Mouse (Mus musculus): ENCODE measurements around the gene Hmga2. TPM values are rescaled to one million over a fixed set of nuclear protein-coding genes. Genes with fewer than 3 reads are reported as not detected.

Hmga2 gene
- polyA plus RNA-seq, 1 experiment from 2014 or later: 12.4 TPM

DNA sequence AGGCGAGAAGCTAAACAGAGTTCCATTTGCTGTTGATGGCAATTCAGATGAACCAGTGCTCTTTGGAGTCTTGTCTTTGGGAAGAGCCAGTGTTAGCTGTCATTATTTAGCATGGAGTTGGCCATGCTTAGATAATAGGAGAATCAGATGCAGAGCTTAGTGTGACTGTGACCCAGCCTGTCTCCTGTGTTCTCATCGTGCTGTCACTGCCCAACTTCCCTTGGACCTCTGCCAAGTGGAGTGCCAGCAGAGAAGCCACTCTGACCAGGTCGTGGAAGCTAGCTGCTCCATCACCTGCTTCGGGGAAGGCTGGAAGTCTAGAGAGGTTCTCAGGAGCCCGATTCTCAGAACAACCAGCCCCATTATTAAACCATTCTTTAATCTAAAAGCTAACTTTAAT lies 73.3 kb downstream of the Hmga2 start:
- Histone ChIP-seq H3K4me1 (peaks cover 52% of the 10 kb centered on the region), H3K27ac (replicated peaks) (no peak overlapping the region), H3K4me3 (no peak overlapping the region), H3K27me3 (no peaks in the 10 kb centered on the region), H3K9me3 (no peaks in the 10 kb centered on the region), H3K9ac (replicated peaks) (no peak overlapping the region), H3K4me2 (replicated peaks) (no peak overlapping the region), H3K36me3 (no peaks in the 10 kb centered on the region)
- no peak for ATAC-seq (ENCODE audit: low FRiP score, low read depth)
- WGBS: 79% methylated on average over 5 of the region's 5 CpGs

DNA sequence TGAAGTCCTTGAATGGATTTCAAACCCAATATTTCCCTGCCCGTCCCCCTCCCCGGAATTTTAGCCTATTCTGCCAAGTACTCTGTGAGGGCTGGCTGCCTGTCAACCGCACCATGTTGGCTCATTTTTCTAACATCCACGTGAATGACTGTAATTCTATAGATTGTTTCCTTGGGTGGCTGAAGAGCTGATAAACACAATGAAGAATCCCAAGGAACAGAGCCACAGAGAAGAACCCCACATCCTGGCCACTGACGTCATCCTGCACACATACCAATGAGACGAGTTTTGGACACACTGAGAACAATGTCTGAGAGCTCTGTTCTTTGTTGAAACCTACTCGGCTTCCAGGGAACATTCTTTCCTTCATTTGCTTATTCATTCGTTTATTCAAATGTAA lies 74.5 kb downstream of the Hmga2 start:
- Histone ChIP-seq H3K4me1 (peaks cover 40% of the 10 kb centered on the region), H3K4me2 (replicated peaks) (no peak overlapping the region)
- ATAC-seq (ENCODE audit: low FRiP score, low read depth): no peak

GRCm38 (mm10) chr10:120399846-120400510 lies 76.3 kb downstream of the Hmga2 start:
- H3K4me1 ChIP-seq: peaks cover 31% of the 10 kb centered on the region; the same call in 1 of the 2 replicates
- ATAC-seq (ENCODE audit: low FRiP score, low read depth): no peak
- H3K4me2 ChIP-seq (replicated peaks): no peak overlapping the region
- H3K27me3 ChIP-seq: no peaks in the 10 kb centered on the region
- no peak overlapping the region for H3K9ac ChIP-seq (replicated peaks)
- H3K9me3 ChIP-seq: no peaks in the 10 kb centered on the region
- H3K4me3 ChIP-seq: no peak overlapping the region
- 79% methylated on average over 9 of the region's 9 CpGs for WGBS
- no peak overlapping the region for H3K27ac ChIP-seq (replicated peaks)
- no peaks in the 10 kb centered on the region for H3K36me3 ChIP-seq

More for the DNA sequence above, 74.5 kb downstream of the Hmga2 start:
- WGBS: 63% methylated on average over 8 of the region's 8 CpGs
- H3K4me3 ChIP-seq: no peak overlapping the region
- H3K27ac ChIP-seq (replicated peaks): no peak overlapping the region
- no peaks in the 10 kb centered on the region for H3K9me3 ChIP-seq
- H3K27me3 ChIP-seq: no peaks in the 10 kb centered on the region
- no peak overlapping the region for H3K9ac ChIP-seq (replicated peaks)
- no peaks in the 10 kb centered on the region for H3K36me3 ChIP-seq

DNA sequence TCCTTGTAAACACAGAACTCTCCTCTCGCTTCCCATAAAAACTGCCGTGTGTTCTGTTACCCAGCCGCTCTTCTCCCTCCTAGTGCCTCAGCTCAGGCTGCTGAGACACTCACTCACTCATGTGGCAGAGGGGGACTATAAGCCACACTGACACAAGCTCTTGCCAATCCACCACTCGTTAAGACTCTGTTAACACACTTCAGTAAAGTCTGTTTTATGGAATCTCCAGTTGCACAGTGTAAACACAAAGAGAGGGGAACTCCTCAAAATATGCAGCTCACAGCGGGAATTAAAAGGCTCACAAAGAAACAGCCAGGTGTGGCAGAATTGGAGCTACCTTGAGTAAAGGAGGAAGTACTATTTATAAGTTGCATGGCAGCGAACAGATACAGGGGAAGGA lies 77.5 kb downstream of the Hmga2 start:
- Histone ChIP-seq H3K4me1 (peaks cover 31% of the 10 kb centered on the region; the same call in 1 of the 2 replicates), H3K36me3 (no peaks in the 10 kb centered on the region), H3K9me3 (no peaks in the 10 kb centered on the region), H3K27me3 (no peaks in the 10 kb centered on the region), H3K27ac (replicated peaks) (no peak overlapping the region), H3K9ac (replicated peaks) (no peak overlapping the region), H3K4me3 (no peak overlapping the region), H3K4me2 (replicated peaks) (no peak overlapping the region)
- no peak for ATAC-seq (ENCODE audit: low FRiP score, low read depth)
- 73% methylated on average over 6 of the region's 6 CpGs for WGBS

DNA sequence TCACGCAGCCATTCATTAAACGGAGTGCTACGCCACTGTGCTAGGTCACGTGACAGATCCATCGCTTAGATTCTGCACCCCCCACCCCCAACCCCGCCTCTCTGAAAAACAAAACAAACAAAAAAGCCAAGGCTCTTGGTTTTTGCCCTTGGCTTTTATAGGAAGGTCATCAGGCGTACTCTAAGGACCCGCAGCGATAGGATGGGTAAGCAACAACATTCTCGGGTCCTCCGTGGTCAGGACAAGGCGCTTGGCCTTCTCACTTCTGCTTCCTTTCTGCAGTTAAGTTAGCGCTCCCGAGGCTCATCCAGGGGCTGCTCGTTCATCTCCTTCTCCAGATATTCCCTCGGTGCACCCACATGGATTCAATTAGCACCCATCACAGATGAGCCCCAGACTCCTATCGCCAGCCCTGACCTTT lies 79.0 kb downstream of the Hmga2 start:
- 84% methylated on average over 17 of the region's 17 CpGs for WGBS
- Histone ChIP-seq H3K36me3 (no peaks in the 10 kb centered on the region), H3K9ac (replicated peaks) (no peak overlapping the region), H3K27ac (replicated peaks) (no peak overlapping the region), H3K27me3 (peaks cover 1% of the 10 kb centered on the region; the same call in 1 of the 2 replicates), H3K4me3 (no peak overlapping the region), H3K9me3 (no peaks in the 10 kb centered on the region), H3K4me2 (replicated peaks) (no peak overlapping the region), H3K4me1 (peaks cover 34% of the 10 kb centered on the region; the same call in 1 of the 2 replicates)
- ATAC-seq (ENCODE audit: low FRiP score, low read depth): no peak

DNA sequence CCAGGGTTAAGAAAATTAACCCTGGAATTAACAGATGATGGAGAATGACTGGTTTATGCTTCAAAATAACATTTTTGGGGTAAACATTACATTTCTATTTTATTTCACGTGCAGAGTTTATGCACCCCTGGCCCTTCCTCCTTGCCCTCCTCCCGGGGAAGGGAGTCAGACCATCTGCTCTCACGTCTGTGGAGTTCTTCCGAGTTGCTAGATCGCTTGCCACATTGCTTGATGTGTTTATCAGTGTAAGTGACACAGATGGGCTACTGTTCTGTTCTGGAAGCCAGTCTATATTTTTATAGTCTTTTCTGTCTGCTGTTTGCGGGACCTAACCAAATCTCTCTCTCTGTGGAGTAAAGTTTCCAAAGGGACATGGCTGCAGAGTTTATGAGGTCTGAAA lies 80.7 kb downstream of the Hmga2 start:
- Histone ChIP-seq H3K27me3 (peaks cover 10% of the 10 kb centered on the region; the same call in 1 of the 2 replicates), H3K4me2 (replicated peaks) (no peak overlapping the region), H3K4me3 (no peak overlapping the region), H3K27ac (replicated peaks) (no peak overlapping the region), H3K36me3 (no peaks in the 10 kb centered on the region), H3K9ac (replicated peaks) (no peak overlapping the region), H3K4me1 (peaks cover 39% of the 10 kb centered on the region; the same call in 1 of the 2 replicates), H3K9me3 (no peaks in the 10 kb centered on the region)
- no peak for ATAC-seq (ENCODE audit: low FRiP score, low read depth)
- WGBS: 84% methylated on average over 6 of the region's 6 CpGs

DNA sequence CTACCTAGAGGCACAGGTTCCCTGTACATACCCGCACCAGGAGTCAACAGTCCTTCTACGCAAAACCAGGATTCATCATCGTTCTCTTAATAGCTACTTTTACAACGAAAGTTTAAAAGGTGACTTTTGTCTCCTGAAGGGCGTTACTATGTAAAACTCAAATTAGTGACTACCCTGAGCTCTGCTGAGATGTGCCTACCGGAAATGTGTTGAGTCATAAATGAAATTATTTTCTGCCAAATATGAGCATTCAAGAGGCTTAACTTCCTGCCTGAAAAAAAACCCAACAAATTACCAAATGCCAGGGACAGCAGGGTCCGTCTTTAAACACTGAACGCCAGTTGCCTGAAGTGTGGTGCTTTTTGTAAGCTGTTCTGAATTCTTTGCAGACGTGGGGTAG lies 81.5 kb downstream of the Hmga2 start:
- no peak overlapping the region for H3K4me2 ChIP-seq (replicated peaks)
- WGBS: 88% methylated on average over 9 of the region's 9 CpGs
- ATAC-seq (ENCODE audit: low FRiP score, low read depth): no peak
- H3K27ac ChIP-seq (replicated peaks): no peak overlapping the region
- no peak overlapping the region for H3K4me3 ChIP-seq
- H3K27me3 ChIP-seq: peaks cover 16% of the 10 kb centered on the region
- peaks cover 31% of the 10 kb centered on the region; the same call in 1 of the 2 replicates for H3K4me1 ChIP-seq
- H3K9me3 ChIP-seq: no peaks in the 10 kb centered on the region
- no peak overlapping the region for H3K9ac ChIP-seq (replicated peaks)
- no peaks in the 10 kb centered on the region for H3K36me3 ChIP-seq

DNA sequence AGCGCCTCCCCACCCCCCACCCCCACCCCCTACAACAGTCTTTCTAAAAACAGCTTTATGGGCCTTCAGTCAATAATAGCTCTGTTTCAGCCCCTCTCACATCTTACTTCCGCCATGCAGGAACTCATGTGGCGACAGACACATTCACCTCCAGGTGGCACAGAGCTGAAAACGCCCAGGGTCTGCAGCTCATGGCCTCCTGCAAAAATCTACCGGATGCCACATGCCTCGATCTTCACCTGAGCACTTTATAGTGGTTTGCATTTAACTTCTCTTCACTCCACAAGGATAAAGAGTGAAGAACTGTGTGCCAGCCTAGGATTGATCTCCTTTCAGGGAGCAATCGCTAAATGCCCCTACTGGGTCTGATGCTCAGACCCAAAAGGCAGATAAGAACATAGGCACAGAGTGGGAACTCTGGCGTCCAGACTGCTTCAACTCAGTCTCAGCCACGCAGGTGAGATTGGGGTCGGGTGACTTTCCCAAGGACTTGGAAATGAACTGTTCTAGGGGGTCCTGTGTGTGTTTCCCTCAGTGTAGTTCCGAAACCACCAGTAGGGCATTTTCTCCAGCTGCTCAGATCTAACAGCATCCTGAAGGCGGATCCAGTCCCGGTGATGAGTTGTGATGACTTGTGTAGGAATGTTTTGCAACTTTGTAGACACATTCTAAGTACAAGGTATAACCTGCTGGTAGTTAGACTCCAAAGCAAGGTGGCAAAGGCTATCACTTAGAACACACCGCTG lies 84.1 kb downstream of the Hmga2 start:
- Histone ChIP-seq H3K27me3 (peaks cover 18% of the 10 kb centered on the region), H3K4me1 (peaks cover 41% of the 10 kb centered on the region), H3K4me3 (no peak overlapping the region), H3K27ac (replicated peaks) (no peak overlapping the region), H3K36me3 (no peaks in the 10 kb centered on the region), H3K9me3 (no peaks in the 10 kb centered on the region), H3K9ac (replicated peaks) (no peak overlapping the region), H3K4me2 (replicated peaks) (0 out of 2 replicates have a peak overlapping the region, but pooled peaks have one; percentile 34)
- WGBS: 45% methylated on average over 14 of the region's 14 CpGs
- ATAC-seq (ENCODE audit: low FRiP score, low read depth): no peak

DNA sequence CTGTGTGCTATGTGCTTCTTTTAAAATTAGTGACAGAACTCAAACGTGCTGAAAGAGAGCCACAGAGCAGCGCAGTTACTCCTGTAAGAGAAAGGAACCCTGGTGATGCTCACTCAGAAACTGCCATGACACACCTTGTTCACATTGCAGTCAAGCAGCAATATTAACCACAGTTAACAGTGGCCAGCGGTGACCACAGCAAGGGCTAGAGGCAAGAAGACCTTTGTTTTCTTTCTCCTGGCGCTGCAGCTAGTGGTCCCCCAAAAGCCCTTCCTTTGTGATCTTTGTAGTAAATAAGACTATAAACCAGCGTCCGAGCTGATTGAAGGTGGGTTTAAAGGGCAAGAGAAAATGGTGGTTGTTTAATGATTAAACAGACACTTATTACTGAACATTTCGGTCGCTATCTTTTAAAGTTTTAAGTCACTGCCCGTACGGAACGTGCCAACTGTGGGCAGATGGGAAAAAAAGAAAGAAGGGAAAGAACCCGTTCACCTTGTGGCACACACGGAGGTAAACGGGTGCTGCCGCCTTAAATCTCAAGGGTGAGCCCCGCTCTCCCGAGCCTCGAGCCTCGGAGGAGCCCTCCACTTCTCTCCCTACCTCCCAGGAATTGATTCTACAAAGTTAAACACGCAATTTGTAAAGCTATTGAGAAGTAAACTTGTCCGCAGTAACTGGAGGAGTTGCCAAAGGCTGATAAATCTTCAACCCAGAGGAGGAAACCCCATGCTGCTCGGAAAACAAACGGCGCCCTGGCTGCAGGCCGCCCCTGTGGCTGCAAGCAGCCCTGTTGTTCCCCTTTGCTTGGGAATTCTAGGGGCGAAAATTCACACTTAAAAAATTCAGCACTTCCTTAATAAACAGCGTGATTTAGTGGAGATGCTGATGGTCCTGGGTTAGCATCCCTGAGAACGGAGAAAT lies 85.1 kb downstream of the Hmga2 start:
- Histone ChIP-seq H3K36me3 (no peaks in the 10 kb centered on the region), H3K9me3 (no peaks in the 10 kb centered on the region), H3K4me1 (peaks cover 48% of the 10 kb centered on the region), H3K9ac (replicated peaks) (no peak overlapping the region), H3K4me3 (0 out of 2 replicates have a peak overlapping the region, but pooled peaks have one; percentile 7), H3K27ac (replicated peaks) (no peak overlapping the region), H3K4me2 (replicated peaks) (peak overlapping the region; percentile 34), H3K27me3 (peaks cover 18% of the 10 kb centered on the region)
- no peak for ATAC-seq (ENCODE audit: low FRiP score, low read depth)
- 27% methylated on average over 28 of the region's 28 CpGs for WGBS

DNA sequence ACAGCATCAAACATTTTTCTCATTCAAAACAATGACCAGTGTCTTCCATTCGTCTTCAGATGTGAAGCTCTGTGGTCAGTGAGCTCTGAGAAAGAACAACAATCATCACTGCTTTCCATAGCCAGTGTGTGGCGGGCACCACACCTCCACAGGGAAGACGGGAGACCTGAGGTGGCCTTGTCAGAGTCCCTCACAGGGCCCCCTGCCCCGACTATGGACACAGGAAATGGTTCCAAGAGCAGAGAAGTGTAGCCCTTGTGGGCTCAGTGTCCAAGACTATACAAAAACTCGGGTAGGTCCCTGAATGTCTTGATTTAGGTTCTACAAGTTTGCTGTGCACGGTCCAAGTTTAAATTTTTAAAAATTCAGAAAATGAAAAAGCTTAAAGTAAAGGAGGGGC lies 86.6 kb downstream of the Hmga2 start:
- Histone ChIP-seq H3K4me2 (replicated peaks) (no peak overlapping the region), H3K9me3 (no peaks in the 10 kb centered on the region), H3K4me1 (peaks cover 62% of the 10 kb centered on the region), H3K9ac (replicated peaks) (no peak overlapping the region), H3K36me3 (no peaks in the 10 kb centered on the region), H3K27ac (replicated peaks) (no peak overlapping the region), H3K4me3 (no peak overlapping the region), H3K27me3 (peaks cover 18% of the 10 kb centered on the region)
- 69% methylated on average over 6 of the region's 6 CpGs for WGBS
- no peak for ATAC-seq (ENCODE audit: low FRiP score, low read depth)

DNA sequence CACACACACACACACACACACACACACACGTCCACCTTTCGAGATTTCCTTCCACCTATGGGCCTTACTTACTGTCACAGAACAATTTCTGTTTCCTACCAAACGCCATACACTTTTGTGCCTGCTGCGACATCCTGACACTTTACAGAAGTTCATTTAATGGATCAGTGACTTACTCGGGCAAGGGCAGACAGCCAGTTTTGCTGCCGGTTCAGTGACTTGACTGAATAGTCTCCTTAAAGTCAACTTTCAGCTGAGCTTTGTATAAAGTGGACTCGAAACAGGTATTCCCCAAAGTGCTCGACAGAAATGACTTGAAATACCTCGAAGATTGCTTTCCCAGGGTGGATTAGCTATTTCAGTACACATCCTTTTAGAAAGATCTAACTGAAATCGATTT lies 87.3 kb downstream of the Hmga2 start:
- H3K27me3 ChIP-seq: peaks cover 18% of the 10 kb centered on the region
- no peak overlapping the region for H3K9ac ChIP-seq (replicated peaks)
- no peak overlapping the region for H3K4me2 ChIP-seq (replicated peaks)
- 38% methylated on average over 10 of the region's 10 CpGs for WGBS
- H3K4me1 ChIP-seq: peaks cover 65% of the 10 kb centered on the region
- no peaks in the 10 kb centered on the region for H3K36me3 ChIP-seq
- H3K27ac ChIP-seq (replicated peaks): no peak overlapping the region
- ATAC-seq (ENCODE audit: low FRiP score, low read depth): no peak
- H3K4me3 ChIP-seq: no peak overlapping the region
- H3K9me3 ChIP-seq: no peaks in the 10 kb centered on the region
